Mouse (Mus musculus) cerebellum, adult 2 months (tissue): Measurements from ENCODE around the gene Bri3bp. TPM values are rescaled to one million over a fixed set of nuclear protein-coding genes. Genes with fewer than 3 reads are reported as not detected.
"Not testable (repeated sequence)": the region's sequence is repeated elsewhere in the genome, so short reads cannot be mapped to it uniquely, and the experiment has no call there.

ENCODE experiments used
- DNase-seq, 2 experiments: peaks; one replicate each; pipeline ENCODE4 v3.0.0; 2021
- H3K27ac ChIP-seq: fragments of 200-500 bp; 2 replicates; pipeline ENCODE4 v1.5.1; 2012; ENCODE audit warnings: low read length, control low read depth, inconsistent platforms; ENCODE audit not compliant: insufficient read depth
- H3K27me3 ChIP-seq: fragments of 200-500 bp; 2 replicates; pipeline ENCODE4 v1.6.1; 2012; ENCODE audit warnings: inconsistent platforms, mild to moderate bottlenecking, low read length, moderate library complexity; ENCODE audit not compliant: control insufficient read depth, insufficient read depth
- H3K4me1 ChIP-seq: fragments of 200-500 bp; 2 replicates; pipeline ENCODE4 v1.6.1; 2011; ENCODE audit warnings: low read length; ENCODE audit not compliant: control insufficient read depth, insufficient read depth
- H3K4me3 ChIP-seq: fragments of 200-500 bp; replicated peaks from 2 replicates; pipeline ENCODE3; 2011; ENCODE audit warnings: mild to moderate bottlenecking, low read depth, low read length, control low read depth; ENCODE audit not compliant: insufficient read depth
- CTCF ChIP-seq: fragments of 200-500 bp; IDR thresholded peaks from 2 replicates; pipeline ENCODE4 v1.5.1; 2011; ENCODE audit warnings: low read depth, mild to moderate bottlenecking, control low read depth, low read length, moderate library complexity, borderline replicate concordance; ENCODE audit not compliant: insufficient read depth
- POLR2A ChIP-seq: fragments of 200-500 bp; IDR thresholded peaks from 2 replicates; pipeline ENCODE4 v1.6.1; 2011; ENCODE audit warnings: low read length, control low read depth, borderline replicate concordance; ENCODE audit not compliant: insufficient read depth
- WGBS: fragments of 180-500 bp; shearing (Covaris S2); methylation state at CpG from one replicate; pipeline ENCODE4 v1.1.7; 2018; 5-methylcytosine and 5-hydroxymethylcytosine counted together
- polyA plus RNA-seq: library from polyadenylated mRNA; depleted of rRNA; stranded (reverse); fragments of >200 nt; gene quantifications from 2 replicates; pipeline ENCODE4 v1.2.3, GENCODE M21; 2012

Gene Bri3bp
- polyA plus RNA-seq, 1 experiment, result 39.1 TPM

- not testable (repeated sequence) for H3K27me3 ChIP-seq, H3K27ac ChIP-seq, H3K4me1 ChIP-seq, DNase-seq
- WGBS, result 58% methylated on average over 15 of the region's 15 CpGs
- H3K4me3 ChIP-seq, result peak overlapping the region; percentile 17
- peak; percentile 34; the same call in 1 of the 2 replicates for TF ChIP-seq CTCF
These were observed 7.0 kb upstream of the Bri3bp start for GRCm38 (mm10) chr5:125434347-125434746.

- TF ChIP-seq CTCF, result no peak
- no peak for TF ChIP-seq POLR2A
- Histone ChIP-seq H3K4me3 (peak overlapping the region; percentile 89), H3K4me1 (no peaks in the 10 kb centered on the region), H3K27ac (peak overlapping the region; percentile 40; the same call in 1 of the 2 replicates), H3K27me3 (no peaks in the 10 kb centered on the region)
- no peak for DNase-seq
- 10% methylated on average over 7 of the region's 7 CpGs for WGBS
These were observed 660 bp upstream of the Bri3bp start for GRCm38 (mm10) chr5:125440583-125441233.

DNA sequence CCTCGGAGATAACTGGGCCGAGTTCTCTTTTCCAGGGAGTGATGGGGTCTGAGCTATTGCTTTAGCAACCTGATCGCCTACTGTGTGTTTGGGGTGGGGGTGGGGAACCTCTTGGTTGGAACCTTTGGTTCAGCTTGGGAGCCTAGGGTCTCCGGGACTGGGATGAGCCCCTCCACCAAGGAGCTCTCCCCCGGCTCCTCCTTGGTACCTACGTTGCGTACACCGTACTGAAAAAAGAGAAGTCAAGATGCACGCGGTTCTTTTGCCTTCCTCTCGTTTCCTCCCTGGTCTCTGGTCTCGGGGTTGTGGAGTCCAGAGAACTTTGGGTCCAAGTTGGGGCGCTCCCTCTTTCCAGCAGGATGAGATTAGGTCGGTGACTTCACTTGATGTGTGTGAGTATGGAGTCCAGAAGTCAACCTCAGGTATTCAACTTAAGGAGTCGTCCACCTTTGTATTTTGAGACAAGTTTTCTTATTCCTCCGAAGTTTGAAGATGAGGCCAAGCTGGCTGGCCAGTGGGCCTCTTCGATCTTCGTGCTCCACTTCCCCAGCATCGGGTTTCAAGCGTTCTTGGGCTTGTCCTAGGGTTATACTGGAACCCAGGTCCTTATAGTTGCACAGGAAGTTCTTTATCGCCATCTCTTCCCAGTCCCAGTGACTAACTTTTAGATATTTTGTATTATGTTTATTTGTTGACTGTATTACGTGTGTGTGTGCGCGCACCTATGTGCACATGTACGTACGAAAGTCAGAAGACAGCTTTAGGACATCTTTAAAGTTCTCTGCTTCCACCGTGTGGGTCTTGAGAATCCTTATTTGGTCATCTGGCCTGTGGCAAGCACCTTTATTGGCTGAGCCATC, 998 bp downstream of the Bri3bp start:
- 28% methylated on average over 27 of the region's 27 CpGs for WGBS
- no peak overlapping the region; the same call in 1 of the 2 replicates for H3K27ac ChIP-seq
- H3K27me3 ChIP-seq, result no peaks in the 10 kb centered on the region
- H3K4me3 ChIP-seq, result peak overlapping the region; percentile 89
- H3K4me1 ChIP-seq, result no peaks in the 10 kb centered on the region
- no peak for TF ChIP-seq CTCF
- no peak for TF ChIP-seq POLR2A
- peak in 1 of 2 experiments; percentile 34 for DNase-seq

GRCm38 (mm10) chr5:125443335-125443734, 2.0 kb downstream of the Bri3bp start:
- H3K4me1 ChIP-seq, result 0 out of 2 replicates have a peak, but pooled peaks cover 3% of the 10 kb centered on the region
- WGBS, result 81% methylated on average over 5 of the region's 5 CpGs
- no peak overlapping the region for H3K4me3 ChIP-seq
- TF ChIP-seq POLR2A (no peak), CTCF (no peak)
- no peaks in the 10 kb centered on the region for H3K27me3 ChIP-seq
- no peak overlapping the region for H3K27ac ChIP-seq
- DNase-seq, result no peak

GRCm38 (mm10) chr5:125443915-125444314, 2.5 kb downstream of the Bri3bp start:
- TF ChIP-seq POLR2A, result no peak

DNA sequence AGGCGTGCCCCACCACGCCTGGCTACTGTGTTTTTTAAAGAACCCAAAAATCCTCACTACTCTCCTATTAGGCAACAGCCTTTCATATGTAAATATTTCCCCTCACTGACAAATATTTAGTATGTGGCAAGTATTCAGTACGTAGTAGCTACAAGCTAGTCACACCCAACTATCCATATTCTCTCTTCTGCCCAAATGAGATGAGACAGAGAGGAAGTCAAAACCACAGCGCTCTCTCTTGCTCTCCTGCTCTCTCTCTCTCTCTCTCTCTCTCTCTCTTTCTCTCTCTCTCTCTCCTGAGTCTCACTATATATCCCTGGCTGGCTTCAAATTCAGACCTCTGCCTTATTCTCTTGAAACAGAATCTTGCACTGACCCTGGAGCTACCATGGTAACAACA, 3.2 kb downstream of the Bri3bp start:
- H3K27ac ChIP-seq, result no peak overlapping the region
- H3K27me3 ChIP-seq, result no peaks in the 10 kb centered on the region
- TF ChIP-seq POLR2A (no peak), CTCF (no peak)
- DNase-seq, result no peak
- no peak overlapping the region for H3K4me3 ChIP-seq
- H3K4me1 ChIP-seq, result 0 out of 2 replicates have a peak, but pooled peaks cover 3% of the 10 kb centered on the region
- WGBS, result 95% methylated on average over 4 of the region's 4 CpGs

More at GRCm38 (mm10) chr5:125443915-125444314, 2.5 kb downstream of the Bri3bp start:
- no peak for DNase-seq
- 0 out of 2 replicates have a peak, but pooled peaks cover 3% of the 10 kb centered on the region for H3K4me1 ChIP-seq
- WGBS, result 87% methylated on average over 3 of the region's 3 CpGs
- no peak overlapping the region for H3K4me3 ChIP-seq
- no peaks in the 10 kb centered on the region for H3K27me3 ChIP-seq
- H3K27ac ChIP-seq, result no peak overlapping the region

DNA sequence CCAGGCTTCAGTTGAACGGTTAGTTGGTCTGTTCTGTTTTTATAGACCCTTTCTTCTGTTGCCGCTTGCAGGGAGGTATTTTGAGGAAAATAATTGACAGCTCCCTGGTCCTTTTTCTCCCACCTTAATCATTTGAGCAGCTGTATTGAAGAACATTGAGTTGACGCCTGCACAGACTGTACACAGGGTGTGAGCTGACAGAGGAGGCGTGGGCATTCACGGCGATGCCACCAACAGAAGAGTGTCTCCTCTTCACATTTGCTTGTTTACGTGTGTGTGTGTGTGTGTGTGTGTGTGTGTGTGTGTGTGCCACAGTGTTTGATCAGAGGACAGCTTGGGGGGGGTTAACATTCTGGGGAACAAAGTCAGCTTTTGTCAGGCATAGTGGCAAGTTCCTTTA, 5.0 kb downstream of the Bri3bp start:
- no peak overlapping the region for H3K4me3 ChIP-seq
- no peak for TF ChIP-seq CTCF
- TF ChIP-seq POLR2A, result no peak
- 0 out of 2 replicates have a peak, but pooled peaks cover 3% of the 10 kb centered on the region for H3K4me1 ChIP-seq
- WGBS, result 78% methylated on average over 7 of the region's 7 CpGs
- H3K27ac ChIP-seq, result no peak overlapping the region
- no peak for DNase-seq
- H3K27me3 ChIP-seq, result no peaks in the 10 kb centered on the region
